Mouse (Mus musculus) forebrain, embryonic 14.5 days (tissue): ENCODE measurements around the gene Grin3b. TPM values are rescaled to one million over a fixed set of nuclear protein-coding genes. Genes with fewer than 3 reads are reported as not detected.
A peak's percentile ranks its signal among the peaks of the same experiment; 100 is the strongest.

Experiments
- ATAC-seq: fragments of 200-750 bp; cut with Nextera tagmentation; 2 replicates; pipeline ENCODE4 v1.8.0; 2017; ENCODE audit warnings: mild to moderate bottlenecking, moderate library complexity
- DNase-seq: peaks from one replicate; pipeline ENCODE4 v3.0.0-alpha.2; 2015; ENCODE audit warnings: low spot score
- H3K27ac ChIP-seq: fragments of 300-500 bp; sonication (generic); 2 replicates; pipeline ENCODE4 v1.5.1; 2014; ENCODE audit warnings: low read depth, mild to moderate bottlenecking, control low read depth, low read length, moderate library complexity
- H3K27me3 ChIP-seq: fragments of 300-500 bp; sonication (generic); replicated peaks from 2 replicates; pipeline ENCODE4 v1.6.1; 2014; ENCODE audit warnings: low read length, control low read depth, mixed read lengths; ENCODE audit not compliant: control insufficient read depth, insufficient read depth
- H3K36me3 ChIP-seq: fragments of 300-500 bp; sonication (generic); 2 replicates; pipeline ENCODE4 v1.6.1; 2014; ENCODE audit warnings: low read length, control low read depth; ENCODE audit not compliant: control insufficient read depth, insufficient read depth
- H3K4me1 ChIP-seq: fragments of 300-500 bp; sonication (generic); 2 replicates; pipeline ENCODE4 v1.6.1; 2014; ENCODE audit warnings: antibody characterized with exemption, low read length, control low read depth; ENCODE audit not compliant: control insufficient read depth, insufficient read depth
- H3K4me2 ChIP-seq: fragments of 300-500 bp; sonication (generic); 2 replicates; pipeline ENCODE4 v1.6.1; 2014; ENCODE audit warnings: mild to moderate bottlenecking, control low read depth, low read length
- H3K4me3 ChIP-seq: fragments of 300-500 bp; sonication (generic); 2 replicates; pipeline ENCODE4 v1.5.1; 2014; ENCODE audit warnings: low read depth, low read length, control low read depth
- H3K9ac ChIP-seq: fragments of 300-500 bp; sonication (generic); 2 replicates; pipeline ENCODE4 v1.6.1; 2014; ENCODE audit warnings: mild to moderate bottlenecking, low read length, control low read depth, moderate library complexity
- H3K9me3 ChIP-seq: fragments of 300-500 bp; sonication (generic); replicated peaks from 2 replicates; pipeline ENCODE4 v1.6.1; 2016; ENCODE audit warnings: low read length, control low read depth, mixed read lengths; ENCODE audit not compliant: control insufficient read depth
- WGBS: fragments of 180-500 bp; shearing (Covaris S2); extraction: QIAGEN DNeasy Blood & Tissue Kit; methylation state at CpG from one replicate; pipeline ENCODE4 v1.1.7; 2014; 5-methylcytosine and 5-hydroxymethylcytosine counted together
- polyA plus RNA-seq: library from polyadenylated mRNA; unstranded; fragments of >200 nt; fragmentation: Nextera tagmentation; extraction: Ambion mirVana; gene quantifications from 2 replicates; pipeline ENCODE4 v1.2.1, GENCODE M21; 2014

Grin3b gene
- polyA plus RNA-seq, 1 experiment from 2014 or later, result 0.23 TPM

- Histone ChIP-seq H3K9me3 (no peaks in the 10 kb centered on the region), H3K27me3 (peaks cover 23% of the 10 kb centered on the region), H3K27ac (no peak overlapping the region), H3K9ac (0 out of 2 replicates have a peak overlapping the region, but pooled peaks have one; percentile 40), H3K4me3 (no peak overlapping the region), H3K4me2 (peak overlapping the region; percentile 6; the same call in 1 of the 2 replicates), H3K4me1 (no peaks in the 10 kb centered on the region), H3K36me3 (no peaks in the 10 kb centered on the region)
- ATAC-seq (no peak), DNase-seq (no peak)
- 3% methylated on average over 20 of the region's 20 CpGs for WGBS
Measured at GRCm38 (mm10) chr10:80019471-80020131, 49.1 kb downstream of the Grin3b start.

- 14% methylated on average over 11 of the region's 11 CpGs for WGBS
Measured at GRCm38 (mm10) chr10:80020191-80020590, 49.7 kb downstream of the Grin3b start.

GRCm38 (mm10) chr10:80020603-80021319 is 50.2 kb downstream of the Grin3b start:
- Histone ChIP-seq H3K4me3 (no peak overlapping the region), H3K27me3 (peaks cover 16% of the 10 kb centered on the region; the same call in 1 of the 2 replicates), H3K9ac (no peak overlapping the region), H3K36me3 (no peaks in the 10 kb centered on the region), H3K4me1 (no peaks in the 10 kb centered on the region), H3K9me3 (no peaks in the 10 kb centered on the region), H3K27ac (no peak overlapping the region), H3K4me2 (no peak overlapping the region)
- WGBS, result 84% methylated on average over 18 of the region's 18 CpGs
- no peak for DNase-seq
- no peak for ATAC-seq

More at GRCm38 (mm10) chr10:80020191-80020590, 49.7 kb downstream of the Grin3b start:
- no peak for ATAC-seq
- Histone ChIP-seq H3K4me3 (no peak overlapping the region), H3K27ac (no peak overlapping the region), H3K36me3 (no peaks in the 10 kb centered on the region), H3K9ac (no peak overlapping the region), H3K4me1 (no peaks in the 10 kb centered on the region), H3K27me3 (peaks cover 17% of the 10 kb centered on the region; the same call in 1 of the 2 replicates), H3K4me2 (peak overlapping the region; percentile 6; the same call in 1 of the 2 replicates), H3K9me3 (no peaks in the 10 kb centered on the region)
- DNase-seq, result no peak

- DNase-seq, result no peak
- H3K36me3 ChIP-seq, result no peaks in the 10 kb centered on the region
- no peaks in the 10 kb centered on the region for H3K9me3 ChIP-seq
- H3K4me3 ChIP-seq, result no peak overlapping the region
- no peak overlapping the region for H3K9ac ChIP-seq
- 92% methylated on average over 13 of the region's 13 CpGs for WGBS
- H3K27ac ChIP-seq, result no peak overlapping the region
- H3K4me1 ChIP-seq, result no peaks in the 10 kb centered on the region
- no peak overlapping the region for H3K4me2 ChIP-seq
- no peak for ATAC-seq
- peaks cover 16% of the 10 kb centered on the region; the same call in 1 of the 2 replicates for H3K27me3 ChIP-seq
Measured at GRCm38 (mm10) chr10:80021320-80021641, 50.8 kb downstream of the Grin3b start.

GRCm38 (mm10) chr10:80022164-80022563 is 51.6 kb downstream of the Grin3b start:
- Histone ChIP-seq H3K4me2 (no peak overlapping the region), H3K9ac (no peak overlapping the region), H3K36me3 (no peaks in the 10 kb centered on the region), H3K9me3 (no peaks in the 10 kb centered on the region), H3K27me3 (peaks cover 16% of the 10 kb centered on the region; the same call in 1 of the 2 replicates), H3K4me3 (no peak overlapping the region), H3K27ac (no peak overlapping the region), H3K4me1 (no peaks in the 10 kb centered on the region)
- DNase-seq (no peak), ATAC-seq (no peak)
- 84% methylated on average over 12 of the region's 12 CpGs for WGBS

- Histone ChIP-seq H3K36me3 (no peaks in the 10 kb centered on the region), H3K27me3 (peaks cover 16% of the 10 kb centered on the region; the same call in 1 of the 2 replicates), H3K4me1 (no peaks in the 10 kb centered on the region), H3K4me3 (no peak overlapping the region), H3K9ac (no peak overlapping the region), H3K27ac (no peak overlapping the region), H3K9me3 (no peaks in the 10 kb centered on the region), H3K4me2 (no peak overlapping the region)
- ATAC-seq (no peak), DNase-seq (no peak)
- 93% methylated on average over 8 of the region's 8 CpGs for WGBS
Measured at GRCm38 (mm10) chr10:80022806-80023205, 52.3 kb downstream of the Grin3b start.

GRCm38 (mm10) chr10:80023758-80024157 is 53.2 kb downstream of the Grin3b start:
- no peak for DNase-seq
- Histone ChIP-seq H3K9me3 (no peaks in the 10 kb centered on the region), H3K27ac (no peak overlapping the region), H3K9ac (no peak overlapping the region), H3K4me1 (no peaks in the 10 kb centered on the region), H3K36me3 (no peaks in the 10 kb centered on the region), H3K27me3 (peaks cover 16% of the 10 kb centered on the region; the same call in 1 of the 2 replicates), H3K4me2 (no peak overlapping the region), H3K4me3 (no peak overlapping the region)
- no peak for ATAC-seq
- WGBS, result 87% methylated on average over 5 of the region's 5 CpGs

GRCm38 (mm10) chr10:80024229-80025043 is 53.9 kb downstream of the Grin3b start:
- H3K4me2 ChIP-seq, result no peak overlapping the region
- H3K36me3 ChIP-seq, result no peaks in the 10 kb centered on the region
- no peak overlapping the region for H3K9ac ChIP-seq
- no peak overlapping the region for H3K27ac ChIP-seq
- DNase-seq, result no peak
- no peaks in the 10 kb centered on the region for H3K4me1 ChIP-seq
- peaks cover 11% of the 10 kb centered on the region; the same call in 1 of the 2 replicates for H3K27me3 ChIP-seq
- WGBS, result 79% methylated on average over 15 of the region's 15 CpGs
- ATAC-seq, result no peak
- H3K9me3 ChIP-seq, result no peaks in the 10 kb centered on the region
- H3K4me3 ChIP-seq, result no peak overlapping the region
